Mouse (Mus musculus) kidney, postnatal 0 days (tissue): ENCODE results near the gene Mug2. TPM values are rescaled to one million over a fixed set of nuclear protein-coding genes. Genes with fewer than 3 reads are reported as not detected.
"Not testable (repeated sequence)": the region's sequence is repeated elsewhere in the genome, so short reads cannot be mapped to it uniquely, and the experiment has no call there.

Experiments used
- ATAC-seq: fragments of 200-750 bp; cut with Nextera tagmentation; replicated peaks from 2 replicates; pipeline ENCODE4 v1.8.0; 2017; ENCODE audit warnings: low read depth, moderate number of reproducible peaks, moderate TSS enrichment, moderate library complexity; ENCODE audit not compliant: low FRiP score
- DNase-seq: peaks from one replicate; pipeline ENCODE4 v3.0.0-alpha.2; 2016; ENCODE audit warnings: low spot score
- H3K27ac ChIP-seq: fragments of 300-500 bp; sonication (generic); 2 replicates; pipeline ENCODE4 v1.5.1; 2014; ENCODE audit warnings: mild to moderate bottlenecking
- H3K27me3 ChIP-seq: fragments of 300-500 bp; sonication (generic); 2 replicates; pipeline ENCODE4 v1.6.1; 2014; ENCODE audit warnings: low read length, mixed read lengths; ENCODE audit not compliant: insufficient read depth
- H3K36me3 ChIP-seq: fragments of 300-500 bp; sonication (generic); 2 replicates; pipeline ENCODE4 v1.6.1; 2014; ENCODE audit warnings: low read length, mixed read lengths; ENCODE audit not compliant: insufficient read depth
- H3K4me1 ChIP-seq: fragments of 300-500 bp; sonication (generic); replicated peaks from 2 replicates; pipeline ENCODE4 v1.6.1; 2014; ENCODE audit warnings: antibody characterized with exemption, low read length, mixed read lengths; ENCODE audit not compliant: insufficient read depth
- H3K4me2 ChIP-seq: fragments of 300-500 bp; sonication (generic); 2 replicates; pipeline ENCODE4 v1.6.1; 2014; ENCODE audit warnings: mild to moderate bottlenecking, low read length, moderate library complexity, mixed read lengths
- H3K4me3 ChIP-seq: fragments of 300-500 bp; sonication (generic); replicated peaks from 2 replicates; pipeline ENCODE4 v1.5.1; 2014; ENCODE audit warnings: low read depth, low read length
- H3K9ac ChIP-seq: fragments of 300-500 bp; sonication (generic); 2 replicates; pipeline ENCODE4 v1.6.1; 2014; ENCODE audit warnings: low read depth, low read length
- H3K9me3 ChIP-seq: fragments of 300-500 bp; sonication (generic); replicated peaks from 2 replicates; pipeline ENCODE4 v1.6.1; 2016; ENCODE audit warnings: low read length, inconsistent platforms, mixed read lengths
- CTCF ChIP-seq: IDR thresholded peaks from 2 replicates; pipeline ENCODE4 v1.5.1; 2016; ENCODE audit warnings: antibody characterized with exemption, low read depth, mild to moderate bottlenecking, moderate library complexity
- WGBS: fragments of 180-500 bp; shearing (Covaris S2); extraction: QIAGEN DNeasy Blood & Tissue Kit; methylation state at CpG from one replicate; pipeline ENCODE4 v1.1.7; 2014; 5-methylcytosine and 5-hydroxymethylcytosine counted together
- polyA plus RNA-seq: library from polyadenylated mRNA; unstranded; fragments of >200 nt; fragmentation: Nextera tagmentation; extraction: Ambion mirVana; gene quantifications from 2 replicates; pipeline ENCODE4 v1.2.1, GENCODE M21; 2015

Gene Mug2
- not detected in 2 replicates for polyA plus RNA-seq

GRCm38 (mm10) chr6:122006461-122006860 is at the start of gene Mug2:
Gene Mug2 (plus strand): TSS chr6:122006761.
- DNase-seq, H3K36me3 ChIP-seq, H3K4me3 ChIP-seq, H3K27me3 ChIP-seq, H3K27ac ChIP-seq, H3K9ac ChIP-seq, H3K4me2 ChIP-seq, H3K4me1 ChIP-seq, ATAC-seq, H3K9me3 ChIP-seq: not testable (repeated sequence)
- WGBS: no CpG with 5 or more reads among the region's 3 CpGs

- not testable (repeated sequence) for DNase-seq, H3K4me1 ChIP-seq, ATAC-seq, H3K27me3 ChIP-seq, H3K4me3 ChIP-seq, H3K36me3 ChIP-seq, H3K27ac ChIP-seq, H3K4me2 ChIP-seq, H3K9me3 ChIP-seq, H3K9ac ChIP-seq
- 88% methylated on average over 16 of the region's 16 CpGs for WGBS
These were observed 48.7 kb upstream of the Mug2 start for GRCm38 (mm10) chr6:121957803-121958349.

GRCm38 (mm10) chr6:121975701-121976100 is 30.9 kb upstream of the Mug2 start:
- TF ChIP-seq CTCF: no peak
- H3K4me3 ChIP-seq: no peak overlapping the region
- WGBS: 73% methylated on average over 7 of the region's 7 CpGs
- DNase-seq (no peak), ATAC-seq (no peak)
- no peaks in the 10 kb centered on the region for H3K4me1 ChIP-seq
- no peak overlapping the region for H3K4me2 ChIP-seq
- no peaks in the 10 kb centered on the region for H3K27me3 ChIP-seq
- no peaks in the 10 kb centered on the region for H3K36me3 ChIP-seq
- no peaks in the 10 kb centered on the region for H3K9me3 ChIP-seq
- no peak overlapping the region for H3K9ac ChIP-seq
- H3K27ac ChIP-seq: no peak overlapping the region

- ATAC-seq (no peak), DNase-seq (no peak)
- 78% methylated on average over 4 of the region's 4 CpGs for WGBS
- Histone ChIP-seq H3K27me3 (no peaks in the 10 kb centered on the region), H3K4me1 (no peaks in the 10 kb centered on the region), H3K9me3 (no peaks in the 10 kb centered on the region), H3K36me3 (no peaks in the 10 kb centered on the region), H3K9ac (no peak overlapping the region), H3K4me2 (no peak overlapping the region), H3K4me3 (no peak overlapping the region), H3K27ac (no peak overlapping the region)
- TF ChIP-seq CTCF: no peak
These were observed 94.3 kb downstream of the Mug2 start for GRCm38 (mm10) chr6:122100904-122101303.

GRCm38 (mm10) chr6:122101671-122102070 is 95.1 kb downstream of the Mug2 start:
- no peaks in the 10 kb centered on the region for H3K9me3 ChIP-seq
- H3K27ac ChIP-seq: no peak overlapping the region
- H3K27me3 ChIP-seq: no peaks in the 10 kb centered on the region
- DNase-seq (no peak), ATAC-seq (no peak)
- no peak for TF ChIP-seq CTCF
- no peak overlapping the region for H3K4me2 ChIP-seq
- H3K9ac ChIP-seq: no peak overlapping the region
- no peaks in the 10 kb centered on the region for H3K36me3 ChIP-seq
- no peak overlapping the region for H3K4me3 ChIP-seq
- WGBS: 78% methylated on average over 1 of the region's 1 CpGs
- H3K4me1 ChIP-seq: no peaks in the 10 kb centered on the region

- WGBS: 94% methylated on average over 24 of the region's 24 CpGs
- H3K36me3 ChIP-seq: no peaks in the 10 kb centered on the region
- TF ChIP-seq CTCF: no peak
- H3K4me1 ChIP-seq: no peaks in the 10 kb centered on the region
- no peak overlapping the region for H3K4me2 ChIP-seq
- H3K27ac ChIP-seq: no peak overlapping the region
- DNase-seq: no peak
- 0 out of 2 replicates have a peak, but pooled peaks cover 4% of the 10 kb centered on the region for H3K9me3 ChIP-seq
- ATAC-seq: no peak
- H3K9ac ChIP-seq: no peak overlapping the region
- H3K27me3 ChIP-seq: no peaks in the 10 kb centered on the region
- H3K4me3 ChIP-seq: no peak overlapping the region
These were observed 110.4 kb downstream of the Mug2 start for GRCm38 (mm10) chr6:122116963-122117362.

- no peaks in the 10 kb centered on the region for H3K36me3 ChIP-seq
- no peak for TF ChIP-seq CTCF
- no peak overlapping the region for H3K4me3 ChIP-seq
- H3K9me3 ChIP-seq: no peaks in the 10 kb centered on the region
- 57% methylated on average over 2 of the region's 2 CpGs for WGBS
- H3K27me3 ChIP-seq: no peaks in the 10 kb centered on the region
- no peak for ATAC-seq
- no peak for DNase-seq
- no peaks in the 10 kb centered on the region for H3K4me1 ChIP-seq
- no peak overlapping the region for H3K9ac ChIP-seq
- no peak overlapping the region for H3K27ac ChIP-seq
- H3K4me2 ChIP-seq: no peak overlapping the region
These were observed 123.0 kb downstream of the Mug2 start for GRCm38 (mm10) chr6:122129521-122129920.

Other genes starting within 250 kb of the Mug2 start
- 0.04 TPM in 1 of 2 replicates, not detected in the other for gene Mug1, start 168.2 kb upstream of the Mug2 start, polyA plus RNA-seq